In the genomic region with DNA sequence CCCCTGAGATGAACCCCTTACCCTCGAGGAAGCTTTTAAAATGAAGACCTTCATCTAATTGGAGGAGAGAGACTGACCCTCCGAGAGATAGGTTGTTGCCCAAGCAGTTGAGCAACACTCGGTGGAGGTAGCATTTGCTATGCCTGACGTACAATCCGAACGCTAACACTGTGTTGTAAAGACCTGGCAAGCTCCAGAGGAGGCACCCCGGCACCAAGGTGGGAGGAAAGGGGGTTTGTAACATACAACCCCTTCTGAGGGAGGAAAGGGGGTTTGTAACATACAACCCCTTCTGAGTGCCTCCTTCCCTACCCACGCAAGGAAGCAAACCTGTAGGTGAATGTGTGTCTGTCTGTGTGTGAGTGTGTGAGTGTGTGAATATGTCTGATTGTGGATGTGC, we compare ENCODE assay signal across 19 mouse cellular contexts. TPM values are rescaled to one million over a fixed set of nuclear protein-coding genes. Genes with fewer than 3 reads are reported as not detected.
A peak's percentile ranks its signal among the peaks of the same experiment; 100 is the strongest.
DNase-seq lines count a peak whose midpoint lies in the region; ATAC-seq and TF ChIP-seq lines count a peak whose summit lies in the region.
"Had no signal": no experiment of that assay in that cellular context is flagged by ENCODE, and none has a peak within 500 bp of the region (broad histone marks: within the 10 kb centered on the region; RNA-seq: fewer than 3 reads in every experiment).

No protein-coding gene starts in this region.

- WGBS in forebrain, embryonic 14.5 days = 38% methylated on average over 8 of the region's 8 CpGs
- WGBS in forebrain, embryonic 13.5 days = 42% methylated on average over 8 of the region's 8 CpGs
- WGBS in limb, embryonic 14.5 days = 23% methylated on average over 8 of the region's 8 CpGs
- 65% methylated on average over 8 of the region's 8 CpGs for WGBS in limb, embryonic 10.5 days

- no peaks in the 10 kb centered on the region for H3K9me3 ChIP-seq in forebrain, embryonic 14.5 days (replicated peaks; ENCODE audit: control insufficient read depth, low read length)
- H3K9me3 ChIP-seq in forebrain, embryonic 13.5 days (replicated peaks) = no peaks in the 10 kb centered on the region
- no peaks in the 10 kb centered on the region for H3K9me3 ChIP-seq in limb, embryonic 14.5 days (ENCODE audit: control insufficient read depth, low read length)
- H3K9me3 ChIP-seq in limb, embryonic 10.5 days (replicated peaks) = no peaks in the 10 kb centered on the region
- H3K9me3 ChIP-seq: forebrain, embryonic 15.5 days; heart, embryonic 12.5 days; hindbrain, embryonic 10.5 days; hindbrain, embryonic 15.5 days had no signal

- H3K4me2 ChIP-seq in forebrain, embryonic 14.5 days (ENCODE audit: low read length) = no peak overlapping the region
- H3K4me2 ChIP-seq in forebrain, embryonic 13.5 days = no peak overlapping the region
- peak overlapping the region; percentile 11; the same call in 1 of the 2 replicates for H3K4me2 ChIP-seq in limb, embryonic 14.5 days (replicated peaks; ENCODE audit: low read depth, low read length, severe bottlenecking)
- H3K4me2 ChIP-seq: forebrain, embryonic 15.5 days; heart, embryonic 12.5 days; hindbrain, embryonic 15.5 days had no signal

- no peaks in the 10 kb centered on the region for H3K4me1 ChIP-seq in forebrain, embryonic 14.5 days (ENCODE audit: control insufficient read depth, insufficient read depth, low read length)
- H3K4me1 ChIP-seq in forebrain, embryonic 13.5 days = no peaks in the 10 kb centered on the region
- peaks cover 7% of the 10 kb centered on the region; the same call in 1 of the 2 replicates for H3K4me1 ChIP-seq in limb, embryonic 14.5 days (ENCODE audit: control insufficient read depth, insufficient read depth, low read length)
- H3K4me1 ChIP-seq in limb, embryonic 10.5 days = 0 out of 2 replicates have a peak, but pooled peaks cover 2% of the 10 kb centered on the region
- H3K4me1 ChIP-seq: forebrain, embryonic 15.5 days; heart, embryonic 12.5 days; hindbrain, embryonic 15.5 days had no signal

- peak; percentile 23 for DNase-seq in forebrain, embryonic 14.5 days (ENCODE audit: low spot score)
- no peak for DNase-seq in limb, embryonic 14.5 days (ENCODE audit: low spot score)
- no peak for DNase-seq in limb, embryonic 10.5 days (ENCODE audit: low spot score)
- DNase-seq in retina, postnatal 1 day = peak; percentile 24
- DNase-seq in retina, embryonic 14.5 days (ENCODE audit: low spot score) = no peak
- DNase-seq: adrenal gland, postnatal 25 days; cerebellum, adult 2 months; cerebellum, postnatal 10 days; gastrocnemius, postnatal 14 days had no signal

- H3K9ac ChIP-seq in forebrain, embryonic 14.5 days (ENCODE audit: low read length) = no peak overlapping the region
- H3K9ac ChIP-seq in forebrain, embryonic 13.5 days = no peak overlapping the region
- no peak overlapping the region for H3K9ac ChIP-seq in limb, embryonic 14.5 days (ENCODE audit: low read depth, low read length, severe bottlenecking)
- H3K9ac ChIP-seq: forebrain, embryonic 15.5 days; heart, embryonic 12.5 days; hindbrain, embryonic 15.5 days had no signal

- H3K4me3 ChIP-seq in forebrain, embryonic 14.5 days (ENCODE audit: low read depth, low read length) = no peak overlapping the region
- no peak overlapping the region for H3K4me3 ChIP-seq in forebrain, embryonic 13.5 days
- no peak overlapping the region for H3K4me3 ChIP-seq in limb, embryonic 14.5 days (replicated peaks; ENCODE audit: low read length)
- H3K4me3 ChIP-seq in limb, embryonic 10.5 days = no peak overlapping the region
- H3K4me3 ChIP-seq: forebrain, embryonic 15.5 days; heart, embryonic 12.5 days; hindbrain, embryonic 10.5 days; hindbrain, embryonic 15.5 days had no signal

- H3K36me3 ChIP-seq in forebrain, embryonic 14.5 days (ENCODE audit: control insufficient read depth, insufficient read depth, low read length) = no peaks in the 10 kb centered on the region
- no peaks in the 10 kb centered on the region for H3K36me3 ChIP-seq in forebrain, embryonic 13.5 days (ENCODE audit: poor library complexity, severe bottlenecking)
- no peaks in the 10 kb centered on the region for H3K36me3 ChIP-seq in limb, embryonic 14.5 days (ENCODE audit: control insufficient read depth, insufficient read depth, low read length)
- H3K36me3 ChIP-seq in limb, embryonic 10.5 days = no peaks in the 10 kb centered on the region
- H3K36me3 ChIP-seq: forebrain, embryonic 15.5 days; heart, embryonic 12.5 days; hindbrain, embryonic 10.5 days; hindbrain, embryonic 15.5 days had no signal

- H3K27me3 ChIP-seq in forebrain, embryonic 14.5 days (replicated peaks; ENCODE audit: control insufficient read depth, insufficient read depth, low read length) = no peaks in the 10 kb centered on the region
- H3K27me3 ChIP-seq in forebrain, embryonic 13.5 days = no peaks in the 10 kb centered on the region
- no peaks in the 10 kb centered on the region for H3K27me3 ChIP-seq in limb, embryonic 14.5 days (ENCODE audit: control insufficient read depth, insufficient read depth, low read length)
- no peaks in the 10 kb centered on the region for H3K27me3 ChIP-seq in limb, embryonic 10.5 days (ENCODE audit: low read depth, poor library complexity, severe bottlenecking)
- H3K27me3 ChIP-seq: forebrain, embryonic 15.5 days; hindbrain, embryonic 15.5 days had no signal

- no peak overlapping the region for H3K27ac ChIP-seq in forebrain, embryonic 14.5 days (ENCODE audit: low read depth, low read length)
- H3K27ac ChIP-seq in forebrain, embryonic 13.5 days = no peak overlapping the region
- H3K27ac ChIP-seq in limb, embryonic 14.5 days (replicated peaks; ENCODE audit: low read depth, low read length) = no peak overlapping the region
- no peak overlapping the region for H3K27ac ChIP-seq in limb, embryonic 10.5 days
- H3K27ac ChIP-seq: forebrain, embryonic 15.5 days; hindbrain, embryonic 10.5 days; hindbrain, embryonic 15.5 days had no signal

- ATAC-seq in forebrain, embryonic 14.5 days = no peak
- ATAC-seq in forebrain, embryonic 13.5 days = no peak
- no peak for ATAC-seq in limb, embryonic 14.5 days (ENCODE audit: low FRiP score, low read depth)
- ATAC-seq: forebrain, embryonic 15.5 days; inflammation-experienced regulatory T-cells, adult 6 months had no signal

- TF ChIP-seq POLR2A in limb, embryonic 14.5 days (IDR thresholded peaks at IDR 0.05; ENCODE audit: borderline replicate concordance, extremely low read depth, insufficient read depth, insufficient read length) = no peak

RNA-seq across cellular contexts. Expression of gene Epx, which starts 3.6 kb away (rescaled TPM):
- 0.11 and 0.19 TPM in 2 replicates for polyA plus RNA-seq in forebrain, embryonic 14.5 days (2014; fragmentation: Nextera tagmentation; extraction: Ambion mirVana)
- polyA plus RNA-seq in forebrain, embryonic 13.5 days (2015; fragmentation: Nextera tagmentation; extraction: Ambion mirVana) = not detected in 2 replicates
- polyA plus RNA-seq in limb, embryonic 14.5 days (2012; rRNA removed) = 0.80 and 1.2 TPM in 2 replicates
- polyA plus RNA-seq in limb, embryonic 14.5 days (2014; fragmentation: Nextera tagmentation; extraction: Ambion mirVana) = 0.40 and 1.2 TPM in 2 replicates
- polyA plus RNA-seq in limb, embryonic 10.5 days (2016; fragmentation: Nextera tagmentation; extraction: Ambion mirVana) = not detected in 2 replicates
- polyA plus RNA-seq: adrenal gland, adult 2 months; hindbrain, embryonic 10.5 days; inflammation-experienced regulatory T-cells, adult 6 months had no signal

RNA-seq across cellular contexts. Expression of gene Mks1, which starts 18.8 kb away (rescaled TPM):
- polyA plus RNA-seq in forebrain, embryonic 14.5 days (2014; fragmentation: Nextera tagmentation; extraction: Ambion mirVana) = 9.1 and 10.4 TPM in 2 replicates
- 11.8 and 15.5 TPM in 2 replicates for polyA plus RNA-seq in forebrain, embryonic 13.5 days (2015; fragmentation: Nextera tagmentation; extraction: Ambion mirVana)
- polyA plus RNA-seq in limb, embryonic 14.5 days (2012; rRNA removed) = 31.0 and 37.3 TPM in 2 replicates
- 12.8 and 14.3 TPM in 2 replicates for polyA plus RNA-seq in limb, embryonic 14.5 days (2014; fragmentation: Nextera tagmentation; extraction: Ambion mirVana)
- polyA plus RNA-seq in limb, embryonic 10.5 days (2016; fragmentation: Nextera tagmentation; extraction: Ambion mirVana) = 18.0 TPM in 2 replicates

RNA-seq across cellular contexts. Expression of gene Olfr462, which starts 20.3 kb away (rescaled TPM):
- polyA plus RNA-seq in forebrain, embryonic 14.5 days (2014; fragmentation: Nextera tagmentation; extraction: Ambion mirVana) = not detected in 2 replicates
- not detected in 2 replicates for polyA plus RNA-seq in forebrain, embryonic 13.5 days (2015; fragmentation: Nextera tagmentation; extraction: Ambion mirVana)
- not detected in 2 replicates for polyA plus RNA-seq in limb, embryonic 14.5 days (2012; rRNA removed)
- polyA plus RNA-seq in limb, embryonic 14.5 days (2014; fragmentation: Nextera tagmentation; extraction: Ambion mirVana) = not detected in 2 replicates
- polyA plus RNA-seq in limb, embryonic 10.5 days (2016; fragmentation: Nextera tagmentation; extraction: Ambion mirVana) = not detected in 2 replicates
- polyA plus RNA-seq: adrenal gland, adult 2 months; cerebellum, adult 2 months; embryonic facial prominence, embryonic 11.5 days; forebrain, embryonic 15.5 days; gonadal fat pad, adult 2 months; heart, embryonic 12.5 days; heart, embryonic 16.5 days; hindbrain, embryonic 10.5 days; hindbrain, embryonic 15.5 days; inflammation-experienced regulatory T-cells, adult 6 months had no signal

RNA-seq across cellular contexts. Expression of gene Olfr463, which starts 25.4 kb away (rescaled TPM):
- polyA plus RNA-seq in forebrain, embryonic 14.5 days (2014; fragmentation: Nextera tagmentation; extraction: Ambion mirVana) = not detected in 2 replicates
- polyA plus RNA-seq in forebrain, embryonic 13.5 days (2015; fragmentation: Nextera tagmentation; extraction: Ambion mirVana) = not detected in 2 replicates
- polyA plus RNA-seq in limb, embryonic 14.5 days (2012; rRNA removed) = not detected in 2 replicates
- polyA plus RNA-seq in limb, embryonic 14.5 days (2014; fragmentation: Nextera tagmentation; extraction: Ambion mirVana) = not detected in 2 replicates
- not detected in 2 replicates for polyA plus RNA-seq in limb, embryonic 10.5 days (2016; fragmentation: Nextera tagmentation; extraction: Ambion mirVana)
- polyA plus RNA-seq: adrenal gland, adult 2 months; cerebellum, adult 2 months; embryonic facial prominence, embryonic 11.5 days; forebrain, embryonic 15.5 days; gonadal fat pad, adult 2 months; heart, embryonic 12.5 days; heart, embryonic 16.5 days; hindbrain, embryonic 10.5 days; hindbrain, embryonic 15.5 days; inflammation-experienced regulatory T-cells, adult 6 months had no signal

RNA-seq across cellular contexts. Expression of gene Lpo, which starts 43.7 kb away (rescaled TPM):
- polyA plus RNA-seq in forebrain, embryonic 14.5 days (2014; fragmentation: Nextera tagmentation; extraction: Ambion mirVana) = 0.53 and 0.62 TPM in 2 replicates
- 0.18 and 0.26 TPM in 2 replicates for polyA plus RNA-seq in forebrain, embryonic 13.5 days (2015; fragmentation: Nextera tagmentation; extraction: Ambion mirVana)
- polyA plus RNA-seq in limb, embryonic 14.5 days (2012; rRNA removed) = 0.04 and 0.06 TPM in 2 replicates
- 0.07 TPM in 1 of 2 replicates, not detected in the other for polyA plus RNA-seq in limb, embryonic 14.5 days (2014; fragmentation: Nextera tagmentation; extraction: Ambion mirVana)
- polyA plus RNA-seq in limb, embryonic 10.5 days (2016; fragmentation: Nextera tagmentation; extraction: Ambion mirVana) = not detected in 2 replicates
- polyA plus RNA-seq: adrenal gland, adult 2 months; heart, embryonic 12.5 days; inflammation-experienced regulatory T-cells, adult 6 months had no signal

Comparison
In these comparisons a context has a peak if more than half of its experiments do, and no peak if none do; other contexts are left out.
1. DNase-seq: peak in forebrain, embryonic 14.5 days (single experiment) and retina, postnatal 1 day (single experiment); none in limb, embryonic 14.5 days (single experiment), limb, embryonic 10.5 days (single experiment) and retina, embryonic 14.5 days (single experiment).